Mouse (Mus musculus) liver, embryonic 15.5 days (tissue): ENCODE results near the gene Dhdh. TPM values are rescaled to one million over a fixed set of nuclear protein-coding genes. Genes with fewer than 3 reads are reported as not detected.
"Not testable (repeated sequence)": the region's sequence is repeated elsewhere in the genome, so short reads cannot be mapped to it uniquely, and the experiment has no call there.

Experiments
- ATAC-seq: fragments of 200-750 bp; cut with Nextera tagmentation; 2 replicates; pipeline ENCODE4 v1.8.0; 2017; ENCODE audit warnings: moderate number of reproducible peaks, mild to moderate bottlenecking, moderate library complexity; ENCODE audit not compliant: insufficient read depth
- H3K27ac ChIP-seq: fragments of 300-500 bp; sonication (generic); replicated peaks from 2 replicates; pipeline ENCODE4 v1.5.1; 2015; ENCODE audit warnings: mild to moderate bottlenecking, inconsistent platforms
- H3K27me3 ChIP-seq: fragments of 300-500 bp; sonication (generic); 2 replicates; pipeline ENCODE4 v1.6.1; 2015; ENCODE audit warnings: mild to moderate bottlenecking, inconsistent platforms
- H3K36me3 ChIP-seq: fragments of 300-500 bp; sonication (generic); replicated peaks from 2 replicates; pipeline ENCODE4 v1.6.1; 2015; ENCODE audit warnings: moderate library complexity, mild to moderate bottlenecking, inconsistent platforms
- H3K4me1 ChIP-seq: fragments of 300-500 bp; sonication (generic); replicated peaks from 2 replicates; pipeline ENCODE4 v1.6.1; 2015; ENCODE audit warnings: inconsistent platforms
- H3K4me2 ChIP-seq: fragments of 300-500 bp; sonication (generic); 2 replicates; pipeline ENCODE4 v1.6.1; 2015; ENCODE audit warnings: moderate library complexity, mild to moderate bottlenecking, inconsistent platforms
- H3K4me3 ChIP-seq: fragments of 300-500 bp; sonication (generic); replicated peaks from 2 replicates; pipeline ENCODE4 v1.5.1; 2015; ENCODE audit warnings: mild to moderate bottlenecking, inconsistent platforms
- H3K9ac ChIP-seq: fragments of 300-500 bp; sonication (generic); 2 replicates; pipeline ENCODE4 v1.6.1; 2015; ENCODE audit warnings: moderate library complexity, mild to moderate bottlenecking, inconsistent platforms
- H3K9me3 ChIP-seq: fragments of 300-500 bp; sonication (generic); replicated peaks from 2 replicates; pipeline ENCODE4 v1.6.1; 2016; ENCODE audit warnings: inconsistent platforms
- WGBS: fragments of 180-500 bp; shearing (Covaris S2); methylation state at CpG from one replicate; pipeline ENCODE4 v1.1.7; 2015; ENCODE audit warnings: mixed read lengths; ENCODE audit not compliant: insufficient replicate concordance; 5-methylcytosine and 5-hydroxymethylcytosine counted together
- polyA plus RNA-seq: library from polyadenylated mRNA; unstranded; fragments of >200 nt; fragmentation: Nextera tagmentation; extraction: Ambion mirVana; gene quantifications from 2 replicates; pipeline ENCODE4 v1.2.1, GENCODE M21; 2015

Dhdh gene
- polyA plus RNA-seq = 2.4 and 2.5 TPM in 2 replicates

DNA sequence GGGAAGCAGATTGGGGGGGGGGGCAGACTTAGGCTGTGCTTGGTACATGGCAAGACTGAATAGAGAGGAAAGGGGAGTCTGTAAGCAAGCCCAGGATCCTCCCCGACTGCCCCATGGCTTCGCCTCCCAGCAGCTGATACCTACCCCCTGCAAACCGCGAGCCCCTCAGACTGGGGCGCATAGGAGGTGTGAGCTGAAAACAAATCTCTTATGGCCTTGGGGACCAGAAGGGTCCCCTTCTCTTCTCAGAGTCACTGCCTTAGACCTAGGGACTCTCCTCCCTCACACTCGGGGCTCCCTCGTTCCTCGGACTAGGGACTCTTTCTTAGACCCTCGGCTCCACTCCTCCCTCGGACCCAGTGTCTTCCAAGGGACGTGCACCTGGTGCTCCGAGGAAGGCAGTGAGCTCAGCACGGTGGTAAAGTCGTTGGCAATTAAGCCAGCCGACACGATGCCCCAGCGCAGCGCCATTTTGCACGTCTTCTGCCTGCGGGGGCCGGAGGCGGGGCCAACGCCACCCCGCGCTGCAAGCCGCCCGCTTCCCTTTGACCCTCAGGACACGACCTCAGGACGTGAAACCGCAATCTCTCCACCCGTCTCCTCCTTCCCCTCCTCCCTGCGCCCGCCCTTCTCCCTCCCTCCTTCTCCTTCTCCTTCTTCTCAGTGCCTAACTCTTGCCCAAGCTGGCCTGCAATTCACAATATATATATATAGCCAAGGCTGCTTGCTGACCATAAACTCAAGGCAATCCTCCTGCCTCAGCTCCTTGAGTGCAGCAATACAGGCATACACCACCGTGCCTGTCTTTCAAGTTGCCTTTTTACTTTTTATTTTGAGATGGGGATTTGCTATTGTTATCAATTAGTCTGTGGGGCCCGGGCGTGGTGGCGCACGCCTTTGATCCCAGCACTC is at the start of gene Dhdh:
Dhdh (minus strand) TSS at position 513 of the 912 bp plus-strand sequence.
- peak within 1 kb of the TSS; percentile 56; the same call in 1 of the 2 replicates for H3K9ac ChIP-seq
- 5% methylated on average over 38 of the region's 38 CpGs for WGBS
- peaks cover 16% of the 10 kb centered on the region for H3K36me3 ChIP-seq
- no peaks in the 10 kb centered on the region for H3K27me3 ChIP-seq
- H3K9me3 ChIP-seq = no peaks in the 10 kb centered on the region
- peak; percentile 59 for ATAC-seq
- H3K4me2 ChIP-seq = peak within 1 kb of the TSS; percentile 76
- peaks cover 67% of the 10 kb centered on the region for H3K4me1 ChIP-seq
- peak within 1 kb of the TSS; percentile 34 for H3K27ac ChIP-seq
- H3K4me3 ChIP-seq = peak within 1 kb of the TSS; percentile 62

- 74% methylated on average over 10 of the region's 10 CpGs for WGBS
- Histone ChIP-seq H3K9ac (no peak overlapping the region), H3K4me3 (no peak overlapping the region), H3K36me3 (no peaks in the 10 kb centered on the region), H3K4me1 (0 out of 2 replicates have a peak, but pooled peaks cover 4% of the 10 kb centered on the region), H3K27me3 (peaks cover 24% of the 10 kb centered on the region), H3K9me3 (no peaks in the 10 kb centered on the region), H3K27ac (no peak overlapping the region), H3K4me2 (peak overlapping the region; percentile 67)
- no peak for ATAC-seq
These were observed 49.0 kb upstream of the Dhdh start for GRCm38 (mm10) chr7:45537602-45538001.

DNA sequence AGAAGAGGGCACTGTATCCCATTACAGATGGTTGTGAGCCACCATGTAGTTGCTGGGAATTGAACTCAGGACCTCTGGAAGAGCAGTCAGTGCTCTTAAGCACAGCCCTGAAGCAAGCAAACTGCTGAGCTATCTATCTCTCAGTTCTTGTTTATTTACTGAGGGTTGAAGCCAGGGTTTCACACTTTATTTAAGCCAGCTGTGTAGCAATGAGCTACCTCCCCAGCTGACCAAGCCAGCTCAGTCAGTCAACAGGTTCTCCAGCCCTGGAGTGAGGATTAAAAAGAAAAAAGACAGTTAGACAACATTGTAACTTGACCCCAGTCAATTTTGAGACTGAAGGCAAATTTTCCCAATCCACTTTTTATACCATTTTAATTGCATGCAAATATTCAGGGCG is 47.1 kb upstream of the Dhdh start:
- H3K4me1 ChIP-seq = 0 out of 2 replicates have a peak, but pooled peaks cover 4% of the 10 kb centered on the region

DNA sequence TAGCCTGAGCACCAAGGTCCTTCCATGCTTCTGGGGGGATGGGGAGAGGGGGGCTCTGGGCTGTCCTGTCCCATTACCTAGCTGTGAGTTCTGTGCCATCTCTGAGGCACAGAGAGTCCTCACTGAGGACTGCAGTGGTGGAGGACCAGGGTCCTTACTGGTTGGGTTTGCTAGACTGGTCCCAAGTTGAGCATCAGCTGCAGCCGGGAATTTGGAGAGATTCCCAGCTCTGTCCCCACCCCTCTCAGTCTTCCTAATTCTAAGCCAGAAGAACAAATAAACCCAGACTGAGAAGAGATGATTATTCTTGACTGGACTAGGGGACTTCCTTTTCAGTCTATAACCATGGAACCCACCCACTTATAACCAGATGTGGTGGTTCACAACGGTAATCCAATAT is 42.0 kb upstream of the Dhdh start:
- H3K27ac ChIP-seq = no peak overlapping the region
- 60% methylated on average over 2 of the region's 2 CpGs for WGBS

More for the DNA sequence above, 47.1 kb upstream of the Dhdh start:
- H3K4me3 ChIP-seq = no peak overlapping the region
- H3K9me3 ChIP-seq = no peaks in the 10 kb centered on the region
- ATAC-seq = no peak
- no peak overlapping the region for H3K4me2 ChIP-seq
- H3K27me3 ChIP-seq = peaks cover 33% of the 10 kb centered on the region
- 59% methylated on average over 1 of the region's 1 CpGs for WGBS
- H3K36me3 ChIP-seq = no peaks in the 10 kb centered on the region
- no peak overlapping the region for H3K27ac ChIP-seq
- no peak overlapping the region for H3K9ac ChIP-seq

DNA sequence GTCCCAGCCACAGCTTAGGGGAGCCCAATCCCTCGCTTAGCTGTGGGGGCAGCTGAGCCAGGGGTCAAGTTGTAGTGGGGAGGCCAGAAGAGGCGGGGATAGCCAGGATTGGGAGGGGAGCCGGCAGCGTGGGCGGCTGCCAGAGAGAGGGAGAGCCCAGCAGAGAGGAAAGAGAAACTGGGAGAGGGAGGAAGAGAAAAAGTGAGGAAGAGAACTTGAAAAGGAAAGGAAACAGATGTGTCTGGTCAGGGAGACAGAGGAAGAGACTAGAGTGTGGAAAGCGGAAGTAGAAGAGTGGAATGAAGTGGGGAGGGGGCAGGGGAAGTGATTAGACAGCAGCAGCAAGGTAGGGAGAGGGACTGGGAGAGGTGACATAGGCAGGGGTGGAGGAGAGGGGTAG is 40.9 kb upstream of the Dhdh start:
- no peak overlapping the region for H3K27ac ChIP-seq
- peaks cover 5% of the 10 kb centered on the region for H3K36me3 ChIP-seq
- peak overlapping the region; percentile 2; the same call in 1 of the 2 replicates for H3K4me2 ChIP-seq
- no peaks in the 10 kb centered on the region for H3K9me3 ChIP-seq
- ATAC-seq = no peak
- peaks cover 40% of the 10 kb centered on the region for H3K4me1 ChIP-seq
- peaks cover 17% of the 10 kb centered on the region for H3K27me3 ChIP-seq
- WGBS = 6% methylated on average over 6 of the region's 6 CpGs
- H3K4me3 ChIP-seq = no peak overlapping the region
- no peak overlapping the region for H3K9ac ChIP-seq

More for the DNA sequence above, 42.0 kb upstream of the Dhdh start:
- H3K4me2 ChIP-seq = no peak overlapping the region
- peaks cover 31% of the 10 kb centered on the region for H3K4me1 ChIP-seq
- H3K27me3 ChIP-seq = peaks cover 17% of the 10 kb centered on the region
- no peaks in the 10 kb centered on the region for H3K36me3 ChIP-seq
- no peaks in the 10 kb centered on the region for H3K9me3 ChIP-seq
- no peak overlapping the region for H3K9ac ChIP-seq
- no peak for ATAC-seq
- no peak overlapping the region for H3K4me3 ChIP-seq

GRCm38 (mm10) chr7:45527169-45527568 is 38.6 kb upstream of the Dhdh start:
- not testable (repeated sequence) for ATAC-seq, H3K9me3 ChIP-seq
- peaks cover 17% of the 10 kb centered on the region for H3K27me3 ChIP-seq
- H3K36me3 ChIP-seq = peaks cover 27% of the 10 kb centered on the region
- H3K9ac ChIP-seq = peak overlapping the region; percentile 69
- H3K27ac ChIP-seq = peak overlapping the region; percentile 100
- peak overlapping the region; percentile 77 for H3K4me2 ChIP-seq
- H3K4me3 ChIP-seq = peak overlapping the region; percentile 88
- H3K4me1 ChIP-seq = peaks cover 52% of the 10 kb centered on the region
- 62% methylated on average over 6 of the region's 6 CpGs for WGBS

DNA sequence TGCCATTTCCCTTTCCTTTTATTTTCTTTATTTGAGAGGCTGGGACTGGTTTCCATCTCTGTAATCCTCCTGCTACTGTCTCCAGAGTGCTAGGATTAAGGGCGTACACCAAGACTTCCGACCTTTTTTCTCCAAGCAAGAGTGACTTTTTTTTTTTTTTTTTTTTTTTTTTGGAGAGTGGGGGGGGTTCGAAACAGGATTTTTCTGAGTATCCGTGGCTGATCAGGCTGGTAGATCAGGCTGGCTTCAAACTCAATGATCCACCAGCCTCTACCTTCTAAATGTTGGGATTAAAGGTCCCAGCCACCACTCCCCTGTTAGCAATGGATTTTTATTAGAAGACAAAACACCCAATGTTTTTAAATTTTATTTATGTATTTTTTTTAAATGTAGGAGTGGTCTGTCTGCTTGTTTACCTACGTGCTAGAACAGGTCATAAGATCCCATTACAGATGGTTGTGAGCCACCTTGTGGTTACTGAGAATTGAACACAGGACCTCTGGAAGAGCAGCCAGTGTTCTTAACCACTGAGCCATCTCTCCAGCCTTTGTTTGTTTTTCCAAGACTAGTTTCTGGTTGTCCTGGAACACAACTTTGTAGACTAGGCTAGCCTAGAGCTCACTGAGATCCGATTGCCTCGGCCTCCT is 38.0 kb upstream of the Dhdh start:
- peaks cover 33% of the 10 kb centered on the region for H3K36me3 ChIP-seq
- peaks cover 54% of the 10 kb centered on the region for H3K4me1 ChIP-seq
- H3K9ac ChIP-seq = peak overlapping the region; percentile 69
- peak overlapping the region; percentile 77 for H3K4me2 ChIP-seq
- 13% methylated on average over 7 of the region's 7 CpGs for WGBS
- ATAC-seq = no peak
- H3K4me3 ChIP-seq = peak overlapping the region; percentile 88
- peak overlapping the region; percentile 100 for H3K27ac ChIP-seq
- H3K27me3 ChIP-seq = peaks cover 16% of the 10 kb centered on the region
- no peaks in the 10 kb centered on the region for H3K9me3 ChIP-seq

DNA sequence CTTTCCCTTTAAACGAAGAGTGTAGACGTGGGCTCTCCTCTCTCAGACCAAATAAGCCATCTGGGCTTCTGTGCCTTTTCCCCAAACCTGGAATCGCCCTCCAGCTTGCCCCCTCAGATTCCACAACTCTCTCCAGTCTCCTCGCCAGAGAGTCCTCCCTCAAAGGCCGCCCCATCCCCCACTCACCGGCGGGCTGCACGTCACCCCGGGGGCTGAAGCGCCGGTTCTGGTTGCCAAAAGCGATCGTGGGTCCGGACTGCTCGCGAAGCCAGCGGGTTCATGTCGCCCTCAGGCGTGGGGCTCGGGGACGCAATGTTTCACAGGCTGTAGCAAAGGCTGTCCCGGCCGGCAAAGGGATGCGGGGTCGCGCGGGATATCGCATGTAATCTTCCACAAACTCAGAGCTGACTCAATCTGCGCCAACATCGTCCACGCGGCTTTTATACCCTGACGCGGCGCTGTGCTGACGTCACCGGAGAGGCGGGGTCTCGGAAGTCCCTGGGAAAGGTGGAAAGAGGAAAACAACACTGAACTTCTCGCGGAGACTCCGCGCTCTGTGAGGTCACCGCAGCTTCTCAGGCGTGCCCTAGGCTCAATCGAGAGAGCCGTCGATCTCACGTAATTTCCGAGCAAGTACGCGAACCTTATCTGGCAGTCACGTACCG is 37.3 kb upstream of the Dhdh start, which contains the start of the genes Ppp1r15a and Plekha4:
Ppp1r15a (minus strand) TSS at position 460 of the 665 bp plus-strand sequence.
Plekha4 (plus strand) TSS at position 522 of the 665 bp plus-strand sequence.
- peak; percentile 61 for ATAC-seq
- Histone ChIP-seq H3K9ac (peak within 1 kb of the TSS; percentile 99), H3K4me3 (peak within 1 kb of the TSS; percentile 88), H3K27me3 (peaks cover 11% of the 10 kb centered on the region), H3K27ac (peak within 1 kb of the TSS; percentile 100), H3K36me3 (peaks cover 38% of the 10 kb centered on the region), H3K4me1 (peaks cover 59% of the 10 kb centered on the region), H3K4me2 (peak within 1 kb of the TSS; percentile 77), H3K9me3 (no peaks in the 10 kb centered on the region)
- WGBS = under 1% methylated on average over 54 of the region's 54 CpGs

DNA sequence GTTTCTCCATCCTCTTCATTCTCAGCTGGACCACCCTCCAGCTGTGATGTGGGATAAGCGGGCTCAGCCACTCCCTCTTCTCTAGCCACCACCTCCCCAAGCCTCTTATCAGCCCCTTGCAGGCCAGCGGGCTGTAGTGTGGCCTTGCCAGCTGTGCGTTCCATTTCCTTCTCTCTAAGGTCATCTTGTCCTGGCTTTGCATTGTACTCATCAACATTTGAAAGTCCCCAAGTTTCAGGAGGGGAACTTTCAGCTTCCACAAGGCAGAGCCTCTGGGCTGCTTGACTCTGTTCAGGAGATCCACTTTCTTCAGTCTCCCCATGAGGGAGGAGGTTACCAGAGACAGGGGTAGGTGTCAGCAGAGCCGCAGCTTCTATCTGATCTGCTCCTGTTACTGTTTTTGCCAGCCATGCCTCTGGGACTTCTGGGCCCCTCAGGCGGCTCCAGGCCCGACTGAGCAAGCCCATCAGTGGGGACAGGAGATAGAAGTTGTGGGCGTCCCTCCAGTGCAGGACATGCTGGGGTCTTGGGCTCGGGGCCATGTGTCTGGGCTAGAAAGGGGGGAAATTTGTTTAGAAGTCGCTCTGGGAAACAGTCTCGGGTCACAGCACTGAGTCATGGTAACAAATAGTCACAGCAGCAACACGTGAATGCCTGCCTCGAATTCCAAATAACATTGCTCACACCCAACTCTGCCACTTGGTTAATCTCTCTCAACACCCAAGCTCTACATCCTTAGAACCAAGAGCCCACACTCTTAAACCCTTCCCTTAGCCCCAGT is 36.4 kb upstream of the Dhdh start:
- WGBS = 2% methylated on average over 12 of the region's 12 CpGs
- peak overlapping the region; percentile 77 for H3K4me2 ChIP-seq
- H3K27me3 ChIP-seq = peaks cover 2% of the 10 kb centered on the region; the same call in 1 of the 2 replicates
- no peaks in the 10 kb centered on the region for H3K9me3 ChIP-seq
- peak overlapping the region; percentile 88 for H3K4me3 ChIP-seq
- peak; percentile 87 for ATAC-seq
- peak overlapping the region; percentile 99 for H3K9ac ChIP-seq
- peaks cover 60% of the 10 kb centered on the region for H3K4me1 ChIP-seq
- peak overlapping the region; percentile 100 for H3K27ac ChIP-seq
- H3K36me3 ChIP-seq = peaks cover 45% of the 10 kb centered on the region

DNA sequence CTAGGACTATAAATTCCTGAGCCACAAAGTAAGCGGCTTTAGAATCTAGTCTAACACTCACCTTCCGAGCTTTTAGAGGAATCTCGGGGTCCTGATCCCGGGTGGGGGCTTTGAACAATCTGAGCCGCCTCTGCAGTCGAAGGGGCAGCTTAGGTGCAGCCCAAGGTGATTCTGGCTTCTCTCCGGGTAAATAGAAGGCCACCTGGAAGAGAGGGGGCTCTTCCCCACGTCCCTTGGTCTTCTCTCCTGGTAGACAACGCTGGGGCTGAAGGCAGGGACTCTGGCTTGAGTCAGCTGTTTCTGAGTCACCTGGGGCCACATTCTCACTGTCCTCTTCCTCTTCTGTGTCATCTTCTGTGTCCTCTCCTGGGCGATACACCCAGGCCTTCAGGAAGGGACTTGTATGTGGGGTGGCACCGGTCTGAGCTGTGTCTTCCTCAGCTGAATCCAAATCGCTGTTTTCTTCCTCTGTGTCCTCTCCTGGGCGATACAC is 35.1 kb upstream of the Dhdh start:
- 50% methylated on average over 13 of the region's 13 CpGs for WGBS

More for the DNA sequence above, 35.1 kb upstream of the Dhdh start:
- peaks cover 45% of the 10 kb centered on the region for H3K36me3 ChIP-seq
- peak overlapping the region; percentile 88 for H3K4me3 ChIP-seq
- no peaks in the 10 kb centered on the region for H3K27me3 ChIP-seq
- no peak for ATAC-seq
- H3K4me1 ChIP-seq = peaks cover 61% of the 10 kb centered on the region
- H3K9ac ChIP-seq = peak overlapping the region; percentile 99
- peak overlapping the region; percentile 100 for H3K27ac ChIP-seq
- H3K9me3 ChIP-seq = no peaks in the 10 kb centered on the region
- peak overlapping the region; percentile 77 for H3K4me2 ChIP-seq
